Mouse (Mus musculus) forebrain, embryonic 13.5 days (tissue): Measurements from ENCODE around the gene Dync1li1. TPM values are rescaled to one million over a fixed set of nuclear protein-coding genes. Genes with fewer than 3 reads are reported as not detected.

Experiments
- ATAC-seq: fragments of 200-750 bp; cut with Nextera tagmentation; 2 replicates; pipeline ENCODE4 v1.8.0; 2017
- H3K27ac ChIP-seq: fragments of 300-500 bp; sonication (generic); 2 replicates; pipeline ENCODE4 v1.5.1; 2015; ENCODE audit warnings: inconsistent platforms, mild to moderate bottlenecking, moderate library complexity
- H3K27me3 ChIP-seq: fragments of 300-500 bp; sonication (generic); 2 replicates; pipeline ENCODE4 v1.6.1; 2015; ENCODE audit warnings: mild to moderate bottlenecking, inconsistent platforms
- H3K36me3 ChIP-seq: fragments of 300-500 bp; sonication (generic); 2 replicates; pipeline ENCODE4 v1.6.1; 2015; ENCODE audit warnings: mild to moderate bottlenecking, inconsistent platforms; ENCODE audit not compliant: poor library complexity, severe bottlenecking
- H3K4me1 ChIP-seq: fragments of 300-500 bp; sonication (generic); 2 replicates; pipeline ENCODE4 v1.6.1; 2015; ENCODE audit warnings: inconsistent platforms
- H3K4me2 ChIP-seq: fragments of 300-500 bp; sonication (generic); 2 replicates; pipeline ENCODE4 v1.6.1; 2015; ENCODE audit warnings: inconsistent platforms, mild to moderate bottlenecking, moderate library complexity
- H3K4me3 ChIP-seq: fragments of 300-500 bp; sonication (generic); 2 replicates; pipeline ENCODE4 v1.5.1; 2015; ENCODE audit warnings: mild to moderate bottlenecking, inconsistent platforms
- H3K9ac ChIP-seq: fragments of 300-500 bp; sonication (generic); 2 replicates; pipeline ENCODE4 v1.6.1; 2015; ENCODE audit warnings: mild to moderate bottlenecking, inconsistent platforms
- H3K9me3 ChIP-seq: fragments of 300-500 bp; sonication (generic); replicated peaks from 2 replicates; pipeline ENCODE4 v1.6.1; 2016; ENCODE audit warnings: inconsistent platforms
- WGBS: fragments of 180-500 bp; shearing (Covaris S2); methylation state at CpG from one replicate; pipeline ENCODE4 v1.1.7; 2015; 5-methylcytosine and 5-hydroxymethylcytosine counted together
- polyA plus RNA-seq: library from polyadenylated mRNA; unstranded; fragments of >200 nt; fragmentation: Nextera tagmentation; extraction: Ambion mirVana; gene quantifications from 2 replicates; pipeline ENCODE4 v1.2.1, GENCODE M21; 2015

The Dync1li1 gene
- polyA plus RNA-seq, 1 experiment from 2014 or later = 108 TPM

DNA sequence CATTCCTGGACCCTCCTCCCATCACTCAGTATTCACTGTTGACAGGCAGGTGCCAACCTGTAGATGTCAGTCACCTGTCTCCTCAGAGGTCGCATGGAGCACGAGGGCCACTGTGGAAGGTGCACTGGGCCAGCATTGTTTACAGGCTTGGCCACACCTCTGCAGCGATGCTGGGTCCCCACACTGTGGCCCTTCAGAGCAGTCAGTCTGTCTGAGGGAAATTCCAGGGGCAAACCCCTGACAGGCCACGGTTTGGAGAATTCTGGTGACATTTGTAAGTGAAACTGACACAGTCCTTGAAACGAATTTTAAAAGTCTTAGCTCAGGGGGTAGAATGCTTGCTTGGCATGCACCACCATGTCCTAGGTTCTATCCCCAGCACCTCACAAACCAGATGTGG is 71.8 kb downstream of the Dync1li1 start:
- H3K36me3 ChIP-seq = no peaks in the 10 kb centered on the region
- no peak for ATAC-seq
- no peak overlapping the region for H3K9ac ChIP-seq
- no peak overlapping the region for H3K27ac ChIP-seq
- H3K4me1 ChIP-seq = peaks cover 6% of the 10 kb centered on the region; the same call in 1 of the 2 replicates
- no peaks in the 10 kb centered on the region for H3K27me3 ChIP-seq
- H3K4me2 ChIP-seq = no peak overlapping the region
- H3K4me3 ChIP-seq = no peak overlapping the region
- WGBS = 81% methylated on average over 5 of the region's 5 CpGs
- no peaks in the 10 kb centered on the region for H3K9me3 ChIP-seq

GRCm38 (mm10) chr9:114761848-114762247 is 73.3 kb downstream of the Dync1li1 start:
- no peak overlapping the region for H3K9ac ChIP-seq
- no peak for ATAC-seq
- no peaks in the 10 kb centered on the region for H3K9me3 ChIP-seq
- H3K36me3 ChIP-seq = no peaks in the 10 kb centered on the region
- peaks cover 11% of the 10 kb centered on the region; the same call in 1 of the 2 replicates for H3K4me1 ChIP-seq
- H3K27me3 ChIP-seq = no peaks in the 10 kb centered on the region
- no peak overlapping the region for H3K4me3 ChIP-seq
- no peak overlapping the region for H3K27ac ChIP-seq
- 75% methylated on average over 11 of the region's 11 CpGs for WGBS
- no peak overlapping the region for H3K4me2 ChIP-seq

GRCm38 (mm10) chr9:114763341-114763740 is 74.8 kb downstream of the Dync1li1 start:
- Histone ChIP-seq H3K27me3 (no peaks in the 10 kb centered on the region), H3K9me3 (no peaks in the 10 kb centered on the region), H3K4me3 (no peak overlapping the region), H3K4me1 (peaks cover 24% of the 10 kb centered on the region), H3K36me3 (no peaks in the 10 kb centered on the region), H3K9ac (no peak overlapping the region), H3K27ac (no peak overlapping the region), H3K4me2 (no peak overlapping the region)
- no peak for ATAC-seq
- WGBS = 62% methylated on average over 13 of the region's 13 CpGs

DNA sequence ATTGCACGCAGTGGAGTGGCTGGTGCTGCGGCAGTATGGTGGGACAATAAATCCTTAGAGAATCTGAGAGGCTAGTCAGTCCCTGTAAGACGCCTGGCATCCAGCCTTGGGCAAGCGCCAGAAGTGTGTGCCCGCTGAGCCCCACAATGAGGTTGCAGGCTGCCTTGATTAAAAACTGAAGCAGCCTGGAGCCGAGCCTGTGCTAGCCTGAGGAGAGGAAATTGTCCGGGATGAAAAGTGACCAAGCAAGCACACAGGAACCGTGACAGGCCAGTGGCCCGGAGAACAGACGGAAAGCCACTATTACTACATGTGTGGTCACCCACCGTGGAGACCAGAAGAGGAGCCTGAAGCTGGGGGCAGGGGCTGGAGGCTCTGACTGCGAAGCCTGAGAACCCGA is 78.4 kb downstream of the Dync1li1 start:
- Histone ChIP-seq H3K9me3 (no peaks in the 10 kb centered on the region), H3K4me1 (peaks cover 19% of the 10 kb centered on the region), H3K4me2 (no peak overlapping the region), H3K36me3 (0 out of 2 replicates have a peak, but pooled peaks cover 2% of the 10 kb centered on the region), H3K27ac (peak overlapping the region; percentile 61), H3K27me3 (no peaks in the 10 kb centered on the region), H3K9ac (no peak overlapping the region), H3K4me3 (no peak overlapping the region)
- 41% methylated on average over 13 of the region's 13 CpGs for WGBS
- peak; percentile 84 for ATAC-seq

GRCm38 (mm10) chr9:114767507-114767906 is 78.9 kb downstream of the Dync1li1 start:
- H3K9me3 ChIP-seq = no peaks in the 10 kb centered on the region
- H3K4me2 ChIP-seq = no peak overlapping the region
- H3K27me3 ChIP-seq = no peaks in the 10 kb centered on the region
- peaks cover 19% of the 10 kb centered on the region for H3K4me1 ChIP-seq
- peak overlapping the region; percentile 61; the same call in 1 of the 2 replicates for H3K27ac ChIP-seq
- no peak overlapping the region for H3K4me3 ChIP-seq
- peaks cover 7% of the 10 kb centered on the region; the same call in 1 of the 2 replicates for H3K36me3 ChIP-seq
- no peak overlapping the region for H3K9ac ChIP-seq
- no peak for ATAC-seq
- 89% methylated on average over 2 of the region's 2 CpGs for WGBS

- H3K27me3 ChIP-seq = no peaks in the 10 kb centered on the region
- peaks cover 19% of the 10 kb centered on the region for H3K4me1 ChIP-seq
- H3K4me2 ChIP-seq = no peak overlapping the region
- no peaks in the 10 kb centered on the region for H3K9me3 ChIP-seq
- ATAC-seq = no peak
- peaks cover 7% of the 10 kb centered on the region; the same call in 1 of the 2 replicates for H3K36me3 ChIP-seq
- no peak overlapping the region for H3K27ac ChIP-seq
- H3K9ac ChIP-seq = no peak overlapping the region
- WGBS = 57% methylated on average over 10 of the region's 10 CpGs
- H3K4me3 ChIP-seq = no peak overlapping the region
Observed at GRCm38 (mm10) chr9:114768066-114768465, 79.5 kb downstream of the Dync1li1 start.

- H3K9ac ChIP-seq = no peak overlapping the region
- H3K27ac ChIP-seq = no peak overlapping the region
- no peak overlapping the region for H3K4me2 ChIP-seq
- peaks cover 22% of the 10 kb centered on the region for H3K4me1 ChIP-seq
- H3K36me3 ChIP-seq = peaks cover 7% of the 10 kb centered on the region; the same call in 1 of the 2 replicates
- no peaks in the 10 kb centered on the region for H3K9me3 ChIP-seq
- no peak for ATAC-seq
- H3K4me3 ChIP-seq = no peak overlapping the region
- H3K27me3 ChIP-seq = no peaks in the 10 kb centered on the region
- 84% methylated on average over 4 of the region's 4 CpGs for WGBS
Observed at GRCm38 (mm10) chr9:114770224-114770623, 81.6 kb downstream of the Dync1li1 start.

DNA sequence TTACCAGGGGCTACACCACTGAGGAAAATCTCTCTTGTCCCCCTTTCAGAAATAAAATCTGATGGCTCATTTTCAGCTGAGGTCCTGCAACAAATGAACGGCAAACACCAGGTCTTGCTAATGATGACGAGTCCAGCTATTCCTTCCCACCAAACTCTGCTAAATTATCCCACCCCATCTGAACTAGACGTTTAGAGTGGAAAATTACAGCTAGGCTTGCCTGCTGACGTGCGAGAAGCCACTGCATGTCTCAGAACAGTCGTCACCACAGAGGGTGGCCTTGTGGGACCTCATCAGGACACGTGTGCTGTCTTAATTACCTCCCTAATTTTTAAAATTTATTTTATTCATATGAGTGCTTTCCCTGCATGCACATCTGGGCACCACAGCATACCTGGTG is 83.0 kb downstream of the Dync1li1 start:
- Histone ChIP-seq H3K4me3 (no peak overlapping the region), H3K9me3 (no peaks in the 10 kb centered on the region), H3K27ac (no peak overlapping the region), H3K4me1 (peaks cover 20% of the 10 kb centered on the region), H3K9ac (no peak overlapping the region), H3K36me3 (peaks cover 7% of the 10 kb centered on the region; the same call in 1 of the 2 replicates), H3K4me2 (no peak overlapping the region), H3K27me3 (no peaks in the 10 kb centered on the region)
- ATAC-seq = no peak
- 88% methylated on average over 7 of the region's 7 CpGs for WGBS

Other genes starting within 250 kb of the Dync1li1 start
- not detected in 2 replicates for gene Ccr4, start 183.9 kb upstream of the Dync1li1 start, polyA plus RNA-seq
- not detected in 2 replicates for gene C130032M10Rik, start 173.1 kb upstream of the Dync1li1 start, polyA plus RNA-seq
- gene Trim71, start 124.4 kb upstream of the Dync1li1 start, polyA plus RNA-seq = 0.13 and 0.14 TPM in 2 replicates
- 56.8 and 66.4 TPM in 2 replicates for gene Cnot10, start 48.6 kb upstream of the Dync1li1 start, polyA plus RNA-seq
- gene Cmtm6, start 42.3 kb downstream of the Dync1li1 start, polyA plus RNA-seq = 23.3 and 23.6 TPM in 2 replicates
- 25.7 and 28.5 TPM in 2 replicates for gene Cmtm7, start 93.1 kb downstream of the Dync1li1 start, polyA plus RNA-seq
- gene Cmtm8, start 155.4 kb downstream of the Dync1li1 start, polyA plus RNA-seq = 12.1 and 13.3 TPM in 2 replicates
- gene Gpd1l, start 245.2 kb downstream of the Dync1li1 start, polyA plus RNA-seq = 15.8 and 16.9 TPM in 2 replicates